Mouse (Mus musculus): ENCODE measurements around the gene Olfr166.
"Not testable (repeated sequence)": the region's sequence is repeated elsewhere in the genome, so short reads cannot be mapped to it uniquely, and the experiment has no call there.

Olfr166 gene

DNA sequence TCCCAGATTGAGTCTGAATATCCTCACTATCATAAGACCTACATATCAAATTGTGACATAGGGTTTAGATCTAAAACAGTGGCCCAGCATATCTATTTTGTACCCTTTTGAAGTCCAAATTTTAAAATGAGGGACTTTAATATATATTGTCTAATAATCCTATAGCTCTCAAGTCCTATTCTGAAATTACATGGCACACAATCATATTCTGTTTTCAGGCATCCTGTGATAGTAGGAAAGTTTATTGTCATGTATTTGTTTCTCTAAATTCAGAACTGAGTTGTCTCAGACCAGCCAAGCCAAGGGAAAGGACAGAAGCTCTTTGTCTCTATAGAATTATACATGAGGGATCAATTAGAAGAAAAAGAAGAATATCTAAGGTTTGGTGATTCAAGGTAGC is at the start of gene Olfr166:
TSS of gene Olfr166 (plus strand) at position 301 of the 400 bp plus-strand sequence.
- DNase-seq (ENCODE audit: low spot score), result no peak

DNA sequence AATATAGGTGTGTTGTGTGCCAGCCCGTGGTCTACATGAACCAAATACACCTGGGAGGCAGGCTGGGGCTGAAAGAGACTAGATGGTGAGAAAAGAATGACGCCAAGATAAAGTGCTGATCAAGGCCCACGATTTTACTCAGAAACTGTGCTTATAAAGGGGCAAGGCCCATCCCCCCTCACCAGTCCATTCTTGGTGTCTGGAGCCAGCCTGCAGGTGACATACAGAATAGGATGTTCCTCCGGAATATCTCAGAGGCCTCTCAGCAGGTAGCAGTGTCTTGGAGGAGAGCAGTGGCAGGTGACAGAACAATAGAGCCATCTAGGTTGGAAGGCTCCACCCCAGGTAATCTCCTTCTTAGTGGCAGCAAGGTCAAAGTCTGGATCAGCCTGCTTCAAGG is 24.8 kb upstream of the Olfr166 start:
- not testable (repeated sequence) for DNase-seq (ENCODE audit: low spot score)

- no peak for DNase-seq (ENCODE audit: low spot score)
Observed at GRCm38 (mm10) chr16:19464365-19464764, 19.1 kb upstream of the Olfr166 start.

DNA sequence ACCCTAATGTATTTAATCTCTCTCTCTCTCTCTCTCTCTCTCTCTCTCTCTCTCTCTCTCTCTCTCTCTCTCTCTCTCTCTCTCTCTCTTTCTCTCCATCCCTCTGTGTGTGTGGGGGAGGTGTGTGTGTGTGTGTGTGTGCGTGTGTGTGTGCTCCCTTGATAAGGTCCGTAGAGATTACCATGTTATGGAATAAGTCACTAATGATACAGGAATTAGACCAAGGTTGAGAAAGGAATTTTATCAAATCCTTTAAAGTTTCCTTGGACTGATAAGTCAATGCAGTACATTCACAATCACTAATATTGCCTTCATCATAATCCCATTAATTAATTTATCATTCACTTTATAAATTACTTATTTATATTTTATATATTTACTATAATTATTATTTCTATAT is 38.7 kb downstream of the Olfr166 start, which contains the start of gene Olfr167:
TSS of gene Olfr167 (minus strand) at position 101 of the 400 bp plus-strand sequence.
- DNase-seq (ENCODE audit: low spot score), result no peak

DNA sequence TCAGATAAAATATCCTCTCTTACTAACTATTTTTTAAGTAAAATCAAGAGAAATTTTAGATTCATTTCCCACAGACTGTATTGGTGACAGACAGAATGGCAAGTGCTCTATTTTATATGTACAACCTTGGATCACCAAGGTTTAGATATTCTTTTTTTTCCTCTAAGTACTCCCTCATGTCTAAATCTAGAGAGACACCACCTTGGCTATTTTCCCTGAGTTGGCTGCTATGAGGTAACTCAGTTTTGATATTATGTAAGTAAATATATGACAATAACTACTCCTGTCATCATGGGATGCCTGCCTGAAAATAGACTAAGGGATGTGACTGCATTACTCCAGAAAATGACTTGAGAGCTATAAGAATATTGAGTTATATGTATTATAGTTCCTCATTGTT is 52.0 kb downstream of the Olfr166 start, which contains the start of gene Olfr168:
TSS of gene Olfr168 (minus strand) at position 101 of the 400 bp plus-strand sequence.
- DNase-seq (ENCODE audit: low spot score), result no peak

Data from c-Kit-positive CD71-positive TER-119-positive erythroid progenitor cells, embryonic 14.5 days (primary cell).